Mouse (Mus musculus) CH12.LX (cell line): ENCODE results near the gene Taf7l. TPM values are rescaled to one million over a fixed set of nuclear protein-coding genes. Genes with fewer than 3 reads are reported as not detected.
A peak's percentile ranks its signal among the peaks of the same experiment; 100 is the strongest.

Experiments used
- DNase-seq: peaks from one replicate; pipeline ENCODE4 v3.0.0-alpha.2; 2013; ENCODE audit errors: extremely low read depth
- H3K27ac ChIP-seq: 2 replicates; pipeline ENCODE4 v1.5.1; 2012; ENCODE audit warnings: low read depth, mild to moderate bottlenecking, control low read depth, moderate library complexity; ENCODE audit not compliant: insufficient read depth
- H3K27me3 ChIP-seq: replicated peaks from 2 replicates; pipeline ENCODE3; 2012; ENCODE audit warnings: inconsistent platforms
- H3K36me3 ChIP-seq, 2 experiments: replicated peaks in 1 of 2; 2 replicates each; pipeline versions ENCODE3 to v1.6.1; 2012; ENCODE audit warnings: inconsistent platforms in 1 of 2, low read length in 1 of 2, mild to moderate bottlenecking in 1 of 2, mixed read lengths in 1 of 2, moderate library complexity in 1 of 2; ENCODE audit not compliant: control insufficient read depth in 1 of 2, insufficient read depth in 1 of 2
- H3K4me1 ChIP-seq, 2 experiments: 2 replicates each; pipeline ENCODE4 v1.6.1; 2012; ENCODE audit warnings: inconsistent platforms in 1 of 2, moderate library complexity in 1 of 2; ENCODE audit not compliant: insufficient read depth in 2 of 2, control insufficient read depth in 1 of 2
- H3K4me2 ChIP-seq: 2 replicates; pipeline ENCODE4 v1.6.1; 2012; ENCODE audit warnings: low read depth, mild to moderate bottlenecking, control low read depth; ENCODE audit not compliant: poor library complexity, insufficient read depth, severe bottlenecking
- H3K4me3 ChIP-seq, 3 experiments: fragments of 150-350 bp in 1 of 3; sonication (generic) in 1 of 3; replicated peaks in 1 of 3; 2 replicates each; pipeline versions ENCODE3 to v1.5.1; 2011 to 2012; ENCODE audit warnings: low read depth in 2 of 3, low read length in 2 of 3, mild to moderate bottlenecking in 2 of 3, moderate library complexity in 2 of 3, control low read depth in 1 of 3, improper control_type of control experiment in 1 of 3, inconsistent platforms in 1 of 3, mixed read lengths in 1 of 3; ENCODE audit not compliant: poor library complexity in 1 of 3
- H3K79me2 ChIP-seq: replicated peaks from 2 replicates; pipeline ENCODE4 v1.6.1; 2012; ENCODE audit warnings: mild to moderate bottlenecking, moderate library complexity; ENCODE audit not compliant: control insufficient read depth, poor library complexity, insufficient read depth, severe bottlenecking; ENCODE audit errors: extremely low read depth
- H3K9ac ChIP-seq: 2 replicates; pipeline ENCODE4 v1.6.1; 2012; ENCODE audit warnings: low read depth, mild to moderate bottlenecking, control low read depth, moderate library complexity; ENCODE audit not compliant: insufficient read depth
- H3K9me3 ChIP-seq: replicated peaks from 2 replicates; pipeline ENCODE3; 2012; ENCODE audit warnings: low read length, inconsistent platforms, mixed read lengths
- BHLHE40 ChIP-seq: IDR thresholded peaks from 2 replicates; pipeline ENCODE4 v1.6.1; 2011; ENCODE audit warnings: mild to moderate bottlenecking, low read depth, low read length, improper control_type of control experiment
- CHD1 ChIP-seq: IDR thresholded peaks from 2 replicates; pipeline ENCODE4 v1.6.1; 2012; ENCODE audit warnings: low read depth, low read length, improper control_type of control experiment, inconsistent platforms
- CTCF ChIP-seq, 2 experiments: IDR thresholded peaks in 1 of 2; conservative IDR thresholded peaks in 1 of 2; 2 replicates each; pipeline ENCODE4 v1.5.1; 2011 to 2012; ENCODE audit warnings: low read depth in 2 of 2, low read length in 2 of 2, improper control_type of control experiment in 1 of 2, inconsistent platforms in 1 of 2, mild to moderate bottlenecking in 1 of 2, moderate library complexity in 1 of 2
- ELF1 ChIP-seq: IDR thresholded peaks from 2 replicates; pipeline ENCODE4 v1.6.1; 2014; ENCODE audit warnings: low read depth, mild to moderate bottlenecking, inconsistent platforms, low read length, improper control_type of control experiment
- EP300 ChIP-seq: IDR thresholded peaks from 2 replicates; pipeline ENCODE4 v1.6.1; 2011; ENCODE audit warnings: low read length, improper control_type of control experiment
- GABPA ChIP-seq: IDR thresholded peaks from 2 replicates; pipeline ENCODE4 v1.6.1; 2012; ENCODE audit warnings: low read depth, low read length, improper control_type of control experiment, inconsistent platforms; ENCODE audit not compliant: insufficient replicate concordance
- HCFC1 ChIP-seq: IDR thresholded peaks from 2 replicates; pipeline ENCODE4 v1.6.1; 2012; ENCODE audit warnings: low read depth, mild to moderate bottlenecking, inconsistent platforms, low read length, improper control_type of control experiment
- JUND ChIP-seq: conservative IDR thresholded peaks from 2 replicates; pipeline ENCODE4 v1.6.1; 2011; ENCODE audit warnings: low read depth, low read length, improper control_type of control experiment
- KAT2A ChIP-seq: IDR thresholded peaks from 2 replicates; pipeline ENCODE4 v1.6.1; 2012; ENCODE audit warnings: low read length, improper control_type of control experiment, inconsistent platforms; ENCODE audit not compliant: insufficient replicate concordance
- MAFK ChIP-seq: IDR thresholded peaks from 2 replicates; pipeline ENCODE4 v1.6.1; 2011; ENCODE audit warnings: low read length, improper control_type of control experiment; ENCODE audit not compliant: insufficient replicate concordance
- NRF1 ChIP-seq: IDR thresholded peaks from 2 replicates; pipeline ENCODE4 v1.6.1; 2014; ENCODE audit warnings: low read depth, mild to moderate bottlenecking, inconsistent platforms, low read length, improper control_type of control experiment, moderate library complexity
- RAD21 ChIP-seq: IDR thresholded peaks from 2 replicates; pipeline ENCODE4 v1.6.1; 2011; ENCODE audit warnings: low read depth, mild to moderate bottlenecking, low read length, improper control_type of control experiment, moderate library complexity
- RCOR1 ChIP-seq: conservative IDR thresholded peaks from 2 replicates; pipeline ENCODE4 v1.6.1; 2012; ENCODE audit warnings: low read depth, mild to moderate bottlenecking, inconsistent platforms, low read length, improper control_type of control experiment
- SIN3A ChIP-seq: IDR thresholded peaks from 2 replicates; pipeline ENCODE4 v1.6.1; 2012; ENCODE audit warnings: low read length, improper control_type of control experiment, inconsistent platforms
- SMC3 ChIP-seq: IDR thresholded peaks from 2 replicates; pipeline ENCODE4 v1.6.1; 2011; ENCODE audit warnings: low read depth, low read length, improper control_type of control experiment
- TBP ChIP-seq: conservative IDR thresholded peaks from 2 replicates; pipeline ENCODE4 v1.6.1; 2011; ENCODE audit warnings: low read depth, low read length, improper control_type of control experiment
- TCF12 ChIP-seq: IDR thresholded peaks from 2 replicates; pipeline ENCODE4 v1.6.1; 2014; ENCODE audit warnings: low read depth, mild to moderate bottlenecking, inconsistent platforms, low read length, improper control_type of control experiment
- UBTF ChIP-seq: IDR thresholded peaks from 2 replicates; pipeline ENCODE4 v1.6.1; 2012; ENCODE audit warnings: low read depth, mild to moderate bottlenecking, inconsistent platforms, low read length, improper control_type of control experiment, moderate library complexity
- USF1 ChIP-seq: IDR thresholded peaks from 2 replicates; pipeline ENCODE4 v1.6.1; 2014; ENCODE audit warnings: low read depth, mild to moderate bottlenecking, inconsistent platforms, low read length, improper control_type of control experiment
- USF2 ChIP-seq: conservative IDR thresholded peaks from 2 replicates; pipeline ENCODE4 v1.6.1; 2011; ENCODE audit warnings: low read depth, low read length, improper control_type of control experiment
- ZC3H11A ChIP-seq: IDR thresholded peaks from 2 replicates; pipeline ENCODE4 v1.6.1; 2012; ENCODE audit warnings: low read depth, mild to moderate bottlenecking, inconsistent platforms, low read length, improper control_type of control experiment
- ZKSCAN1 ChIP-seq: IDR thresholded peaks from 2 replicates; pipeline ENCODE4 v1.6.1; 2012; ENCODE audit warnings: low read depth, inconsistent platforms, low read length, improper control_type of control experiment, borderline replicate concordance
- ZNF384 ChIP-seq: IDR thresholded peaks from 2 replicates; pipeline ENCODE4 v1.6.1; 2012; ENCODE audit warnings: low read depth, low read length, improper control_type of control experiment, inconsistent platforms
- dilution Hi-C: fragments of 300-500 bp; cut with MboI; formaldehyde crosslinking; loops from 2 replicates; pipeline ENCODE4 v1.14.3; 2020; ENCODE audit warnings: low sequenced_read_pairs; ENCODE audit not compliant: extremely low pct_unique_long_range_greater_than_20kb, extremely low pct_ligation_motif_present
- in situ Hi-C: fragments of 300-500 bp; cut with MboI; formaldehyde crosslinking; loops from 3 replicates; pipeline ENCODE4 v1.14.3; 2019; ENCODE audit warnings: low sequenced_read_pairs, low pct_ligation_motif_present, low pct_unique_long_range_greater_than_20kb, mixed read lengths
- polyA plus RNA-seq: library from polyadenylated mRNA; unstranded; fragments of >175 nt; gene quantifications from 2 replicates; pipeline ENCODE4 v1.2.1, GENCODE M21; 2012; ENCODE audit warnings: low read depth; ENCODE audit not compliant: insufficient read length
- total RNA-seq, 2 experiments: library from RNA; depleted of rRNA; stranded (reverse); fragments of 300-350 nt in 1 of 2; fragments of >200 nt in 1 of 2; gene quantifications; 2 replicates each; pipeline ENCODE4 v1.2.3; 2012 to 2014

The Taf7l gene
- total and polyA plus RNA-seq, 3 experiments, result not detected

DNA sequence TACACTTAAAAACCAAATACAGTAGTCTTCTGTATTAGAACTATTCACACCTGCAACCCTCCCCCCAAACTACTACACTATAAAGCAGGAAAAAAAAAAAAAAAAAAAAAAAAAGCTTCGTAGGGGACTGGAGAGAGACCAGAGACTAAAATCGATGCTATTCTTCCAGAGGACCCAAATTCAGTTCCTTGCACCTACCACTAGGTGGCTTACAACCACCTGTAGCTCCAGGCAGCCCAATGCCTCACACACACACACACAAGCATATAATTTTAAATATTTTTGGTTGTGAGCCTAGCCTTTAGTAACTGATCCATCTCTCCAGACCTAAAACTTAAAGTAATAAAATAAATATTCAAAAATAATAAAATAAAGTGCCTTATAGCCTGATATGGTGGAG lies 33.2 kb upstream of the Taf7l start:
- no peak overlapping the region for H3K9ac ChIP-seq
- H3K27ac ChIP-seq, result no peak overlapping the region
- no peaks in the 10 kb centered on the region for H3K27me3 ChIP-seq
- no peaks in the 10 kb centered on the region for H3K9me3 ChIP-seq
- H3K79me2 ChIP-seq, result no peaks in the 10 kb centered on the region
- H3K4me2 ChIP-seq, result no peak overlapping the region
- in situ Hi-C loops (no loop called here), dilution Hi-C loops (no loop called here)
- no peak overlapping the region for H3K4me3 ChIP-seq
- TF ChIP-seq CTCF (conservative IDR thresholded peaks at IDR 0.05 in 1 of 2, IDR thresholded peaks at IDR 0.05 in 1 of 2; ENCODE audit: low read depth in 2 of 2, low read length in 2 of 2) (peak; percentile 41 to 59), SMC3 (peak; percentile 36), RAD21 (peak; percentile 15), TBP (no peak)
- peak; percentile 6 for DNase-seq
- no peaks in the 10 kb centered on the region for H3K36me3 ChIP-seq
- no peaks in the 10 kb centered on the region for H3K4me1 ChIP-seq

DNA sequence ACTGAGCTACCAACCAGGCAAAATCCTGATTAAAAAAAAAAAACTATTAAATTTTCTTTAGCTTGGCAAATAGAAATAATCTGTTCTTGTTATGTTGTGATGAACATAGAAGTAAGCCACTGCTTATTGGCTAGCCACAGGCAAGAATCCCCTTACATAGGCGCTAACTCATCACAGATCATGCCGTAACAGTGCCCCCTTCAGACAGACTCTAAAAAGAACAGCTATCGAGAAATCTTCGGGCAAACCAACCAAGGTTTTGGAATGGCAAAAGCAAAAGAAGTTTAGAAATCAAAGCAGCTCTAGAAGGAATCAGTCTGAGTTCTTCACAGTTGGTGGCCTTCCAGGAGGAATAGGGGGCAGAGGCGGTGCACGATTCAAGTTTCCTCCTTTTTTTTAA lies 31.7 kb upstream of the Taf7l start:
- no peaks in the 10 kb centered on the region for H3K36me3 ChIP-seq
- dilution Hi-C loops (no loop called here), in situ Hi-C loops (no loop called here)
- H3K9ac ChIP-seq, result no peak overlapping the region
- peak; percentile 3 for DNase-seq
- no peaks in the 10 kb centered on the region for H3K4me1 ChIP-seq
- no peaks in the 10 kb centered on the region for H3K27me3 ChIP-seq
- no peaks in the 10 kb centered on the region for H3K9me3 ChIP-seq
- no peak for TF ChIP-seq USF1
- TF ChIP-seq KAT2A, result no peak
- no peak for TF ChIP-seq GABPA
- peak in 1 of 2 experiments; percentile 58; a peak in 2 of 4 replicates for TF ChIP-seq CTCF (conservative IDR thresholded peaks at IDR 0.05 in 1 of 2, IDR thresholded peaks at IDR 0.05 in 1 of 2; ENCODE audit: low read depth in 2 of 2, low read length in 2 of 2)
- TF ChIP-seq HCFC1, result no peak
- TF ChIP-seq SMC3, result peak; percentile 19
- peak; percentile 41 for TF ChIP-seq RAD21
- TF ChIP-seq ELF1, result no peak
- no peak overlapping the region for H3K4me3 ChIP-seq
- no peak overlapping the region for H3K27ac ChIP-seq
- H3K79me2 ChIP-seq, result no peaks in the 10 kb centered on the region
- peak overlapping the region; percentile 44; the same call in 1 of the 2 replicates for H3K4me2 ChIP-seq

DNA sequence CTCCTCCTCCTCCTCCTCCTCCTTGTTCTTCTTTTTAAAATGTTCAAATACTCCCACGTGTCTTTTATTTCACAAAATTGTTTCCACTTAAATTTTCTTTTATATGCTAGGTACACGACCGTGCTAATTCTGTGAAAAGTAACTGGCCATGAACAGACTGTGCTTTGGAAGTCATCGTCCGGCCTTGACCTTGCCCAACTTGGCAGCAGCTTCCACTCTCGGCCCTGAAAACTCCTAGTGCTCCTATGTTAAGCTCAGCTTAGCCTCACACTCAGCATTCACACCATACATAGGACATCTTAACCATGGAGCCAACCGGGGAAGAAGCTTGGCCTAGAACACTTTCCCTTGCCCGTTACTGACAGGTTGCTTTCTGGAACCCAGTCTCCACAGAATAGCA lies 24.4 kb upstream of the Taf7l start:
- TF ChIP-seq TBP (no peak), ZC3H11A (no peak), RAD21 (no peak), JUND (no peak), MAFK (no peak), NRF1 (no peak), HCFC1 (no peak), CTCF (conservative IDR thresholded peaks at IDR 0.05 in 1 of 2, IDR thresholded peaks at IDR 0.05 in 1 of 2; ENCODE audit: low read depth in 2 of 2, low read length in 2 of 2) (no peak), USF1 (no peak), BHLHE40 (no peak), EP300 (no peak), USF2 (no peak), ZNF384 (no peak), TCF12 (no peak), SIN3A (no peak), CHD1 (no peak), RCOR1 (no peak), UBTF (no peak), ZKSCAN1 (no peak)
- no peak overlapping the region for H3K4me2 ChIP-seq
- no peak overlapping the region for H3K27ac ChIP-seq
- DNase-seq, result no peak
- H3K27me3 ChIP-seq, result no peaks in the 10 kb centered on the region
- H3K9me3 ChIP-seq, result no peaks in the 10 kb centered on the region
- no peak overlapping the region for H3K9ac ChIP-seq
- in situ Hi-C loops (no loop called here), dilution Hi-C loops (no loop called here)
- no peaks in the 10 kb centered on the region for H3K79me2 ChIP-seq
- H3K36me3 ChIP-seq, result no peaks in the 10 kb centered on the region
- H3K4me1 ChIP-seq, result no peaks in the 10 kb centered on the region
- no peak overlapping the region for H3K4me3 ChIP-seq
